Mouse (Mus musculus) liver, adult (tissue): ENCODE results near the gene Arap1.
A peak's percentile ranks its signal among the peaks of the same experiment; 100 is the strongest.

Experiments
- GATA4 ChIP-seq: IDR thresholded peaks from 2 replicates; pipeline ENCODE4 v1.6.1; 2014; ENCODE audit warnings: mild to moderate bottlenecking, low read length; ENCODE audit not compliant: insufficient replicate concordance

The Arap1 gene

GRCm38 (mm10) chr7:101347767-101348270 lies at the start of gene Arap1:
TSS of gene Arap1 (plus strand) at chr7:101348067.
- no peak for TF ChIP-seq GATA4

- peak; percentile 49; the same call in 1 of the 2 replicates for TF ChIP-seq GATA4
Observed at GRCm38 (mm10) chr7:101298375-101298774, 49.5 kb upstream of the Arap1 start.

GRCm38 (mm10) chr7:101301361-101301880 lies 46.4 kb upstream of the Arap1 start:
- no peak for TF ChIP-seq GATA4

- TF ChIP-seq GATA4, result peak; percentile 9; the same call in 1 of the 2 replicates
Observed at GRCm38 (mm10) chr7:101301881-101302456, 45.9 kb upstream of the Arap1 start, which contains the start of gene Atg16l2. TSS of gene Atg16l2 (minus strand) at chr7:101302251.

GRCm38 (mm10) chr7:101302691-101303090 lies 45.2 kb upstream of the Arap1 start:
- TF ChIP-seq GATA4, result no peak

- TF ChIP-seq GATA4, result no peak
Observed at GRCm38 (mm10) chr7:101306841-101307240, 41.0 kb upstream of the Arap1 start.

GRCm38 (mm10) chr7:101309985-101310326 lies 37.9 kb upstream of the Arap1 start:
- TF ChIP-seq GATA4, result no peak

- TF ChIP-seq GATA4, result peak; percentile 96; the same call in 1 of the 2 replicates
Observed at GRCm38 (mm10) chr7:101310327-101311028, 37.4 kb upstream of the Arap1 start.

GRCm38 (mm10) chr7:101311061-101311460 lies 36.8 kb upstream of the Arap1 start:
- TF ChIP-seq GATA4, result no peak

- TF ChIP-seq GATA4, result no peak
Observed at GRCm38 (mm10) chr7:101313033-101313432, 34.8 kb upstream of the Arap1 start.

GRCm38 (mm10) chr7:101314396-101314795 lies 33.5 kb upstream of the Arap1 start:
- TF ChIP-seq GATA4, result no peak

GRCm38 (mm10) chr7:101315699-101316098 lies 32.2 kb upstream of the Arap1 start:
- no peak for TF ChIP-seq GATA4

- TF ChIP-seq GATA4, result no peak
Observed at GRCm38 (mm10) chr7:101316591-101317001, 31.3 kb upstream of the Arap1 start.

GRCm38 (mm10) chr7:101317014-101317413 lies 30.9 kb upstream of the Arap1 start, which contains the start of gene Stard10:
TSS of gene Stard10 (plus strand) at chr7:101317086.
- TF ChIP-seq GATA4, result no peak

- no peak for TF ChIP-seq GATA4
Observed at GRCm38 (mm10) chr7:101318848-101319247, 29.0 kb upstream of the Arap1 start.

GRCm38 (mm10) chr7:101319796-101320195 lies 28.1 kb upstream of the Arap1 start:
- TF ChIP-seq GATA4, result no peak

- TF ChIP-seq GATA4, result no peak
Observed at GRCm38 (mm10) chr7:101320399-101321217, 27.3 kb upstream of the Arap1 start.
